ENCODE assay signal across 23 mouse cellular contexts in genomic region chr2:14174334-14174733, GRCm38 (mm10). TPM values are rescaled to one million over a fixed set of nuclear protein-coding genes. Genes with fewer than 3 reads are reported as not detected.
"Had no signal": no experiment of that assay in that cellular context is flagged by ENCODE, and none has a peak within 500 bp of the region (broad histone marks: within the 10 kb centered on the region; RNA-seq: fewer than 3 reads in every experiment).

TSS of gene Tmem236 (plus strand) at chr2:14174523.

- H3K9ac ChIP-seq: lung, embryonic 14.5 days; midbrain, embryonic 12.5 days; neural tube, embryonic 13.5 days; neural tube, embryonic 15.5 days; stomach, embryonic 15.5 days had no signal

- H3K27ac ChIP-seq: midbrain, embryonic 10.5 days; midbrain, embryonic 12.5 days; neural tube, embryonic 13.5 days; neural tube, embryonic 15.5 days; stomach, embryonic 15.5 days; stomach, postnatal 0 days had no signal

- DNase-seq: lung, adult 18-20 months; lung, embryonic 14.5 days; lung, postnatal 10 days; lung, postnatal 4 days; midbrain, embryonic 14.5 days; retina, postnatal 1 day; right cerebral cortex, adult 18-20 months; right cerebral cortex, postnatal 25 days; right cerebral cortex, postnatal 4 days; thymus, adult 2 months; thymus, postnatal 25 days; thymus, postnatal 4 days had no signal

- H3K4me2 ChIP-seq: lung, embryonic 14.5 days; midbrain, embryonic 12.5 days; neural tube, embryonic 13.5 days; neural tube, embryonic 15.5 days; stomach, embryonic 15.5 days had no signal

- H3K4me3 ChIP-seq: midbrain, embryonic 10.5 days; midbrain, embryonic 12.5 days; myocyte; neural tube, embryonic 13.5 days; neural tube, embryonic 15.5 days; stomach, embryonic 15.5 days had no signal

- H3K27me3 ChIP-seq: midbrain, embryonic 12.5 days; neural tube, embryonic 13.5 days; neural tube, embryonic 15.5 days; stomach, embryonic 15.5 days had no signal

- H3K9me3 ChIP-seq: midbrain, embryonic 10.5 days; midbrain, embryonic 12.5 days; neural tube, embryonic 13.5 days; neural tube, embryonic 15.5 days; stomach, embryonic 15.5 days had no signal

- H3K4me1 ChIP-seq: midbrain, embryonic 10.5 days; midbrain, embryonic 12.5 days; neural tube, embryonic 13.5 days; neural tube, embryonic 15.5 days; stomach, embryonic 15.5 days had no signal

- ATAC-seq: midbrain, embryonic 16.5 days had no signal

- H3K36me3 ChIP-seq: midbrain, embryonic 10.5 days; midbrain, embryonic 12.5 days; neural tube, embryonic 13.5 days; neural tube, embryonic 15.5 days; stomach, embryonic 15.5 days had no signal

RNA-seq across cellular contexts. Expression of gene Tmem236, which starts in this region (rescaled TPM):
- total RNA-seq: megakaryocyte-erythroid progenitor cell, adult 5-6 weeks had no signal
- polyA plus RNA-seq: lung, embryonic 14.5 days; neural tube, embryonic 11.5 days; spleen, adult 2 months had no signal
